Mouse (Mus musculus) ES-Bruce4 (cell line): Measurements from ENCODE around the gene Zfp42.

Experiments
- EP300 ChIP-seq: IDR thresholded peaks from 2 replicates; pipeline ENCODE4 v1.6.1; 2011; ENCODE audit warnings: low read depth, low read length; ENCODE audit not compliant: insufficient read depth
- POLR2A ChIP-seq: IDR thresholded peaks from one replicate; pipeline ENCODE4 v1.8.1; 2011; ENCODE audit warnings: low read length; ENCODE audit not compliant: insufficient read depth

DNA sequence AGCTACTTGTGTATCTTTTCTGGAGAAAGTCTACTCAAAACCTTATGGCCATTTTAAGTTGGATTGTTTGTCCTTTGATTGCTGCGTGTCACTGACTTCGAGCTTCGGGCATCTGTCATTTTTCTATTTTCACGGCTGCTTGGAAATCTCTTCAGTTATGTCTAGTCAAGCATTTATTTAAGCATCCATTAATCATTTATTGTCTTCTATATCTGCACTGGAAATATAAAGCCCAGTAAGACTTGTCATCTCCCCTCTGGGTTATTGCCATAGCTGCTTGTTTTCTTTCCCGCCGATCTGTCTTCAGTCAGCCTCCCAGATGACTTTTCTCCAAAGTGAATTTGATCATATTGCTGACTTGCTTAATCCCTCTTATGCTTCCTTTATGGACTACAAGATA, 19.3 kb downstream of the Zfp42 start:
- TF ChIP-seq POLR2A, result no peak
- TF ChIP-seq EP300, result no peak
